Mouse (Mus musculus) cerebellum, adult (tissue): ENCODE results near the gene Gm49318.
"Not testable (repeated sequence)": the region's sequence is repeated elsewhere in the genome, so short reads cannot be mapped to it uniquely, and the experiment has no call there.

ENCODE experiments used
- ATAC-seq: cut with Nextera tagmentation; 2 replicates; pipeline ENCODE4 v1.9.2; 2017; ENCODE audit warnings: mild to moderate bottlenecking, moderate library complexity, mixed read lengths; ENCODE audit not compliant: insufficient number of reproducible peaks, low FRiP score, low TSS enrichment

The Gm49318 gene

DNA sequence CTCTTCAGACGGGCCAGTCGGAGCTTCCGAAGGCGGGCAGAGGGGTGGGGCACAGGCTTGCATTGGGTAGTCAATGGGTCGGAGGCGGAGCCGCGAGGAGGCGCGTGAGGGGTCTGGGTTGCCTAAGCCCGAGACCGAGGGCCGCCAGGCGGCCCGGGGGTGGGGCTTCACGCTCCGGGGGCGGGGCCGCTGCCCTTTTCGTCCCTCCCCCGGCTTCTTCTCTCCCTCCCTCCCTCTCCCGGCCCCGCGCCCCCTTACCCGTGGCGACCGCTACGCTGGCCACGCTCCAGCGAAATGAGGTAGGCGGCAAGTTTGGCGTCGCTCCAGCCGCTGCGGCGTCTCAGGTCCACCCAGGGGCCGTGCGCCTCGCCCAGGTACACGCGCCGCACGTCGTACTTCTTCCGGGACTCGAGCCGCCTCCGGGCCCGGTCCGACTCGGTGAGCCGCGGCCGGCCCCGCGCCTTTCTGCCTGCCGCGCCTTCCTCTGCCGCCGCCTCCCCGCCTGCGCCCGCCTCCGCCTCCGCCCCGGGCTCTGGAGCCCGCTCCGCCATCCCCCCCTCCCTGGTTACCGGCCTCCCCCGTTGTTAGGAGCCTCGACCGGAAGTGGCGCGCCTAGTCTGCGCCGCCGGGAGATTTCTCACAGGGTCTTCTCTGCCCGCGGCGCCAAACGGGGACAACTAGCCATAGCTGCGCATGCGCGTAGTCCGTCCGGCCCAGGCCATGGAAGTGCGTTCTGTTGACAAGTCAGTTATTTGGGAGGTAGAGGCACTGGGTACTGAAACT is at the start of gene Gm49318, which contains the start of gene Zfp653:
Gm49318 (minus strand) TSS at position 469 of the 783 bp plus-strand sequence.
Zfp653 (minus strand) TSS at position 586 of the 783 bp plus-strand sequence.
- ATAC-seq = peak; percentile 87

DNA sequence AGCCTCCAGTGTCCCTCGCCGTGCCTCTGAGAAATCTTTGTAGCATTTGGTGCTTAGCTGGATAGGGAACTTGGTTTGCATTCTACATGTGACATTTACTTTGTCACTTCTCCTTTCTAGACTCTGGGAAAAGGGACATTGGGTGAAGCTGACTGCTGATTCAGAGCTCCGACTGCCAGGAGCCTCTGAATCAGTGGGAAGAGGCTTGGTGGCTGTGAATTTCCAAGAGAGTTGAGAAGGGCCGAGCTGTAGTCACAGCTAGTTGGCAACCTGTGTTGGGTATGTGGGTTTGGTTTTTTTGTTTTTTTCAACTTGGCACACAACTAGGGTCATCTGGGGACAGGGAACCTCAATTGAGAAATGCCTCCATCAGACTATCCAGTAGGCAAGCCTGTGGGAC is 48.5 kb upstream of the Gm49318 start:
- ATAC-seq = no peak

DNA sequence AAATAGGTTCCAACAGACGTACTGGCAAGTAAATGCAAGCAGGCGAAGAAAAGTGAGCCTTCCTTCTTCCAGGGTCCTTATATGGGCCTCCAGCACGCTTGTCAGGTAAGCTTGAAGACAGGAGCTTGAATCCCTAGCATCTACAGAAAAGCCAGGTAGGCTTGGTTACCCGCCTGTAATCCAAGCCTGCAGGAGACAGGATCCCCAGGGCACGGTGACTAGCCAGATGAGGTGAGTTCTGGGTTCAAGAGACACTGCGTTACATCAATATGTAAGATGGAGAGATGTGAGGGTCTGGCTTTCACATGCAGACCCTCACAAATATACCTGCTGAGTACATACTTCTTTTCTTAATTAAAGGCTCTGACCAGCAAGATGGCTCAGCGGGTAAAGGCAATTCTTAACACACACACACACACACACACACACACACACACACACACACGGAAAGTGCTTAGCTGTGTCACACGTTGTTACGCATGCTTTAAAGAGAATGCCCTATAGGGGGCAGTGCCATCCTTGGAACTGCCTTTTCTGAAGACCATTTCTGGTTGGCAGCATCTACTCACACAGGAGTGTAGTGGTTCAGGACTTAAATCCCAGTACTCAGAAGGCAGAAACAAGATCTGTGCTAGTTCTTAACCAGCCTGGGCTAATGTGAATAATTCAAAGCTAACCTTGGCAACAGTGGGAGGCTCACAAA is 46.8 kb upstream of the Gm49318 start:
- ATAC-seq = 0 out of 2 replicates have a peak, but pooled peaks have one; percentile 10

DNA sequence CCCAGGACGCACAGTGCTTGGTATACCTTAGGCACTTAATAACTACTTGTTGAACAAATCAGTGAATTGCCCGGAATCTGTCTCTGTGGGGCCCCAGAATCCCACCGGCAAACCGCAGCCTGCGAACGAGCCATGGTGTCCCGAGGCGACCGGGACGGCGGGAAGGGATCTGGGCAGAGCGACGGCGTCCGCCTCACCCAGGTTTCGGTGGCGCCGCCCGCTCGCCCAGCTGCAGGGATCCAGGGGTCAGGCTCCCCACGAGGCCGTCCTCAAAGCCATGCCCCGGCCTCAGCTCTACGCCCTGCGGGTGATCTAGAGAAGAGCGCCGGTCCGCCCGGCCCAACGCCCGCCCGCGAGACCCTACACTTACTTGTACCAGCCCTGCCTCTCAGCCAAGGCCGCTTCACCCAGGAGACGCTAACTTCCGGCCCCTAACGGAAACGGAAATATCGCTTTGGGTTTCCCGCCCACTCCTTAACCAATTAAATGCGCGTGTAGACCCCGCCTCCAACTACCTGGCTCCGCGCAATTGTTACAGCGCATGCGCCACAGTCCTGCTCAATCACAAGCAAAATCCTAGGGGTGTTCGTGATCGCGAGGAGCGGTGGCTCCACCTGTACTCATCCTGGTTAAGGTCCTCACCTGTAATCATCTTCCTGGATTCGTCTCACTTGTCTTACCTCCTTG is 45.8 kb upstream of the Gm49318 start, which contains the start of gene Elof1:
Elof1 (minus strand) TSS at position 433 of the 687 bp plus-strand sequence.
- ATAC-seq = peak; percentile 92

DNA sequence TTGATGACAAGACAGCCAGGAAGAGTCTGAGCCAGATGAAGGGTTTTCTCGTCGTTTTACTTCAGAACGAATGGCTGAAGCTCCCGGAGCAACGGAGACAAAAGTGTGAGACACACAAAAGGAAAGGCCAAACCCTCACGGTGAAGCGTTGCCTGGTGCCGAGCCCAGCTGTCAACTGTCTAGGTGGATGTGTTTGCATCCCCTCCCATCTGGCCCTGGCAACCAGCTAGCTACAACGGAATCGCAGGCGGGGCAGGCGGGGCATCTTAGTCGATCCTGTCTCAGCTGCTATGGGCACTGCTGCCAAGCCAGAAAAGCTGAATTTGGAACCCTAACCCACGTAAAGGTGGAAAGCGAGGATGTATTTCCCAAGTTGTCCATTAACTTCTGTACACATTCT is 45.0 kb upstream of the Gm49318 start:
- no peak for ATAC-seq

DNA sequence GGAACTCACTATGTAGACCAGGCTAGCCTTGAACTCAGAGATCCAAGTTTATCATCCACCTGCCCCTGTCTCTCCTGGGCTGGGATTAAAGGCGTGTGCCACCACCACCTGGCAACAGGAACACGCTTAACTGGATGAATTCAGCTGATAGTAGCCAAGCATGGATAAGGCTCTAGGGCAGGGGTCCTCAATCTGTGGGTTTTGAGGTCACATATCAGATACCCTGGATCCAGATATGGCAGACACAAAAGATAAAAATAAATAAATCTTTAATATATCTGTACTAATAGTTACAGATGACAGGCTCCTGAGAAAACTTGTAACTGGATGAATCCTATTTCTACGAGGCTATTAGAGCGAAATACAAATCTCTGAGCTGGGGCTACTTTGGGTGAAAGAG is 44.6 kb upstream of the Gm49318 start:
- no peak for ATAC-seq

DNA sequence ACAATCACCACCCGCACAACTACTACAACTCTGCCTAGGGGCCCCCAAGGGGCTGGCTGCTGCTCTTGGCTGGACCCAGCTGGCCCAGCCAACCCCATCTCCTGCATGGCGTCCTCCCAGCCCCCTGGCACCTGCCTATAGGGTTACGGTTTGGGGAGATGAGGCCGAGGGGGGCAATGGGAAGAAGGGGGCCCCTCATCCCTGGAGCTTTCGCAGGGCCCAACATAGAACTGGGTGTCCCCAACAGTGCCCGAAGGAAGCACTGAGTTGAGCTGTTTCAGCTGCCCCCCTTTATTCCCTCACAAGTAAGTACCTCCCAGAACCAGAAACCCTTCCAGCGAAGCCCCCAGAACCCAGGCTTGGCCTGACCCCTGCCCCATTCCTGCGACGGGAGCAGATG is 37.1 kb upstream of the Gm49318 start:
- ATAC-seq = no peak

DNA sequence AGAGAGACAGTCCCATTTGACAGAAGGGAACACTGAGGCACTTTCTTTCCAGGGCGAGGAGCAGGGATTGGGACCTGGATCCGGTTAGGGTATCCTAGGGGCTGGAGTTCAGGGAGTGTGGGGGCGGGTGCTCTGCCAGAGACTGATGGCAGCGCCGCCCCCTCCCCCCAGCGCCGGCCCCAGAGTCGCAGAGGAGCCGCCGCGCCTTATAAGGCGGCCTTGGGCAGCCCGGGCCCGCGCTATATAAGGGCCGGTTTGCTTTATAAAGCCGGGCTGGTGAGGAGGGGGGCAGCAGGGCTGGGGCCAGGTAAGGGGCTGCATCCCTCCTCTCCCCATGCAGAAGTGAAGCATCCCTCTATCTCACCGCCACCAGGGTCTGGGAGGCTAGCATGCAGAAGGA is 28.9 kb upstream of the Gm49318 start:
- no peak for ATAC-seq

DNA sequence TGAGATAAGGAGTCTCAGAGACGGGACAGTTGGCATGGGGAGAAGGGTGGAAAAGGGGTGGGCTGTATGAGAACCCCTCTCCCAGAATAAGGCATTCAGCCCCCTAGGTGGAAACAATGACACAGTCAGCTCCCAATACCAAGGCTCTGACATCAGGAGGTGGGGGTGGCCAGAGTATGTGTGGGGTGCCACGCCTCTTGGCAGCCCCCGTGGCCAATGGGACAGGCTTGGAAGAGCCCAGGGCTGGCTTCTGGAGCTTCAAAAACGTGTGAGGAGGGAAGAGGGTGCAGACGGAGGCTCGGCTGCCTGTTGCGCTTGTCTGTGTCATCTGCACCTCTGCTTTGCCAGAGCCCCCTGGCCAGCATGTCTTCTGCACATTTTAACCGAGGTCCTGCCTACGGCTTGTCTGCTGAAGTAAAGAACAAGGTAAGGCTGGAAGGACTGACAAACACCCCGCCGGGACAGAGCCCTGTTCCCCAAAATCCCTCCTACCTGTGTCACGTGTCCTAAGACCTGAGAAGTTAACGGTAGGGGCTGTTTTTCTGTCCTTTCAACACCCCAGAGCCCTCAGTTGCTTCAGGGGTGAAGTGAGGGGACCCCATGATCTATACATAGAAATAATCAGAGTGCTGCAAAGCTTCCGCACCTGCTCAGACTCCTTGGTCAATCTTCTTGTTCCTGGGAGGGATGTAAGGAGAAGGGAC is 28.1 kb upstream of the Gm49318 start, which contains the start of gene Cnn1:
Cnn1 (plus strand) TSS at position 224 of the 704 bp plus-strand sequence.
- ATAC-seq = no peak

DNA sequence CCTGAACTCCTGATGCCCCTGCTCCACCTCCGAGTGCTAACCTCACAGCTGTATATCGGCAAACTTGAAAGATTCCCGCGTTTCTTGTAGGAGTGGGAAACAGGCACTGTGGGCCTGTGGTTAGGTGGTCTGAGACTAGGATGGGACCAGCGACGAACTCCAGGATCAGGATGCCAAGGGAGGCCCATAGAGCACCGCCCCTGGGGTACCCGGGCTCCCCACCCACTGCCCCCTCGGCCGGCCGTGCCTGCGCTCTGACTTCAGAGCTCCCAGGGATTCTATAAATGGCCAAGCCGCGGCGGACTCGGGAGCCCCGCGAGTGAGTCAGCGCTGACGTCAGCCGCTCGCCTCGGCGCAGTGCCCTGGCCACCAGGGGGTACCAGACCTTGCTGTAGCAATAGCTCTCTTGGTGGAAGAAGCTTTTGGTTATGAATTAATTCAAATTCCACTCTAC is 24.8 kb upstream of the Gm49318 start:
- ATAC-seq = peak; percentile 64; the same call in 1 of the 2 replicates

DNA sequence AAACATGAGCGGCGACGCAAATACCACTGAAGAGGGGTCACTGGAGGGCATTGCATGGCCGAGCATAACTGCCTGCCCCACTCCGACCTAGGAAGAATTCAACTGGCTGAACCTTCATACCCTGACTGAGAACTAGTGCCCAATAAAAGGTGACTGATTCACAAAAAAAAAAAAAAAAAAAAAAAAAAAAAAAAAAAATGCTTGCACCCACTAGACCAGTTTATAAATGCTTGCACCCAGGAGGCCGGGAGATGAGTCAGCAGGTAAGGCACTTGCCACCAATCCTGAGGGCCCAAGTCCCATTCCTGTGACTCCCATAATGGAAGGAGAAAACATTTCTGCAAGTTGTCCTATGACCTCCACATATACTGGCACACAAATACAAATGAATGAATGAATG is 21.7 kb upstream of the Gm49318 start:
- ATAC-seq = no peak

DNA sequence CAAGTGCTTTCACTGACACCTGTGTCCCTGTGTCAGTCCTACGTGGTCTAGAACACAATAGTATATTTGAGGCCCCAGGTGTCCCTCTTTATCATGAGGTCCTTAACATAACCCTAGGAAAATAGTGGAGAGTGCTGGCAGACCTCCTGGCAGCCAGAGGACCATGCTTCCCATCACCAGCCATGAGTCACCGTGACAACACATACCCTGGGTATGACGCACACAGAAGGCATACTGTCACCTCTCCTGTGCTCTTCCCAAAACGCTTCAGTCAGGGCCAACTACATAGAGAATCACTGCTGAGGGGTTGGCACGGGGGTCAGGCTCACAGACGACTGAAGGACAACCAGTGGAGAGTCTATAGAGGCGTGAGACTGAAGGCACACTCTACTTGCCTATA is 18.9 kb upstream of the Gm49318 start:
- no peak for ATAC-seq

DNA sequence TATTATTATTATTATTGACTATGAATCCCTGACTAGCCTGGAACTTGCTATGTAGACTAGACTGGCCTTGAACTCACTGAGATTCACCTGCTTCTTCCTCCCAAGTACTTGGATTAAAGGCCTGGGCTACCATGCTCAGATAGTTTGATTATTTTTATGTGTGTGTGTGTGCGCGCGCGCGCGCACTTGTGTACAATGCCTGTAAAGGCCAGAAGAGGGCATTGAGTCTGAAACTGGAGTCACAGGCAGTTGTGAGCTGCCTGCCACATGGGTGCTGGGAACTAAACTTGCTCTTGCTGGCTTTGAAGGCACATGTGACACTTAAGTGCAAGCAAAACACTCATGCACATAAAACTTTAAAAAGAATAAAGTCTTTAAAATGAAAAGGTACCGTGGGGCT is 18.2 kb upstream of the Gm49318 start:
- no peak for ATAC-seq

DNA sequence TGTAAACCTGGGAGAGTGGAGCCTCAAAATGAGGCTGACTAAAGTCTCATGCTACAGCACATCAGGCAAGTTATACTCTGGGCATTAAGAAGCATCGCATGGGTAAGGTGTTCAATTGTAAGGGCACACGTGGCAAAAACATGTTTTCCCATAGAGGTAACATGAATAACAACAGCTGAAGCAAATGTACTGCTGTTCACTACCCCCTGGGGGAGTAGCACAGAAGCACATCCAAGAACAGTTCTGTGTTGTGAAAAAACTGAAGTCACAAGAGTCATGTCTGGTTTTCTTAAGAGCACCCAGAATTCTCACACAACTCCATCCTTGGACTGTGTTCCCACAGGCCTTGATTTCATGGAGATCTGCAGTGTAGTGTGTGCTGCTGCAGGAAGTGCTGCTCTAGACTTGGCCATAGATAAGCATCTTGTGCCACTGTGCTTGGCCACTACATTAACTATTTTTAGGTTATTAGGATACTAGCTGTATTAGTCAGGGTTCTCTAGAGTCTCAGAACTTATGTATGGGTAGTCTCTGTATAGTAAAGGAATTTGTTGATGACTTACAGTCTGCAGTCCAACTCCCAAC is 16.1 kb upstream of the Gm49318 start:
- ATAC-seq = no peak

DNA sequence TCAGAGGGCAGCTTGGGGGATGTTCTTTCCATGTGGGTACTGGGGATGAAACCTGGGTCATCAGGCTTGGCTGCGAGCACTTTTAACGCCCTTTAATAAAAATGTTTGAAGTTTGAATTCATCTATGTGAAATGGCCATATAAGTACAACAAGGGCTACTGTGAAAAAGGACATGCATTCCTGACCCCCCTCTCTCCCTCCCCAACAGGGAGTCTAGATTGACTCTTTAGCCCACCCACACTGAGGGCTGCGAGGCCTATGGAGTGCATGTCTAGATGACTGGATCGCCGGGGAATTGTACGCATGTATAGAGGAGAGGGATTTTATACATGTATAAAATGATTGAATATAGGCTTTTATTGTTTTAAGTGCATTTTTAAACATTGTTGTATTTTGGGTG is 15.0 kb upstream of the Gm49318 start:
- no peak for ATAC-seq

DNA sequence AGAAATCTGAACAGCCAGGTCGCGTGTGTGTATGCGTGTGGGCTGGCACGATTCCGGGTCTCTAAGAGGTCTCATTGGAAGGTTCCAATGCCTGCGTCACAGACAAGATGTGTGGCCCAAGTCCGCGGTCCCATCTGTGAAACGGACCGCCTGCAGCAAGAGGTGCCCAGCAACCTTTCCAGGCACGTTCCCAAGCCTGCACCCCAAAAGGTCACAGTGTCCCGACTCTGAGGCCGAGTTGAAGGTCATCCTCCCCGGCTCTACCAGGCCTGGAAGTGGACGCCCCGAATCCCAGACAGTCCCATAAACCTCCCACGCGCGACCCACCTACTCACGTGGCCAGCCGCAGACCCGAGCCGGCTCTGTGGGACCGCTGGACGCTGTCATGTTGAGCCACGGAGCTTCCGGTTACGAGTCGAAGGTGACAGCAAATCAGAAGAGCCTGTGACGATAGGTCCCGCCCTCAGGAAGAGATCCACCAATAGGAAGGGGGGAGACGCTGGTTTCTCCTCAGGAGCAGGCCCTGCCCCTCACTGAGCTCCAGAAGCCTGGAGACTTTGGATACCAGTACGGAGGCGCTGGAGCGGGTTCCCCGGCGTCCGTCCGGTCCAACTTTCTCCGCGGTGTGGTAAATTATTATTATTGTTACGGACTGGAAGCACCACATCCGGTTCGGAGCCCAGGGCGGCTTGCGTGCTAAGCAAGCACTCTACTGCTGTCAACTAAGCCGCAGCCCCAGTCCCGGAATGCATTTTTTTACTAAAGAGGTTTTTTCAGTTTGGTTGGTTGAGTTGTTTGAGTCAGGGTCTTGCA is 14.2 kb upstream of the Gm49318 start, which contains the start of gene Ecsit:
Ecsit (minus strand) TSS at position 417 of the 813 bp plus-strand sequence.
- ATAC-seq = peak; percentile 100

DNA sequence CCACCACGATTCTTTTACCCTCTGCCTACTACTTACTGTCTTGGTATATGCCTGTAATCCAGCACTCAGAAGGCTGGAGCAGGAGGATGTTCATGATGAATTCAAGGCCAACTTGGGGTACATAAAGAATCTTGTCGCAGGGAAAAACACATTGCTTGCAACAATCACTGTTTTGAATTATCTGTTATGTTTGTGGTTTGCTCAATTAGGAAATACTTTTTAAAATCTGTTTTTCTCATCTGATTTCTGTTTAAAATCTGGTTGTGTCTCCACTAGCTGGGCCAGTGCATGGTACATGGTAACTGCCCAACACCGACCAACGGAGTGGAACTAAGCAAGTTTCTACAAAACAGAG is 13.6 kb upstream of the Gm49318 start:
- no peak for ATAC-seq

DNA sequence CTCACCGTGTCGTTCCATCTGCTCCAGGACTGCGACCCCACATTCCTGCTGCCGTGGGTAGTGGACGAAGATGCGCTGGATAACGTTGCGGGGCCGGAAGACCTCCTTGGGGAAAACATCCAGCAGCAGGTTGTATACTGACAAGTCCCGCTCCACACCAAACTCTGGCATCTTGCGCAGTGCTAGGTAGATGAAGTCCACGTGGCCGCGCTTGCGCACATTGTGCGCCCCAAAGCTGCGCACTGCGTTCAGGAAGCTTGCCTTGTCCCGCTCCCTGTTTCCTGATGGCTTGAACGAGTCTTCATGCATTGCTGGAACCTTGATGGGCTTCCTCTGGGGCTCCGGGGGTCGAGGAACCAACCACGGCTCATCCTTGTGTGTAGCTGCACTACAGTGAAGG is 5.2 kb upstream of the Gm49318 start:
- ATAC-seq = no peak

DNA sequence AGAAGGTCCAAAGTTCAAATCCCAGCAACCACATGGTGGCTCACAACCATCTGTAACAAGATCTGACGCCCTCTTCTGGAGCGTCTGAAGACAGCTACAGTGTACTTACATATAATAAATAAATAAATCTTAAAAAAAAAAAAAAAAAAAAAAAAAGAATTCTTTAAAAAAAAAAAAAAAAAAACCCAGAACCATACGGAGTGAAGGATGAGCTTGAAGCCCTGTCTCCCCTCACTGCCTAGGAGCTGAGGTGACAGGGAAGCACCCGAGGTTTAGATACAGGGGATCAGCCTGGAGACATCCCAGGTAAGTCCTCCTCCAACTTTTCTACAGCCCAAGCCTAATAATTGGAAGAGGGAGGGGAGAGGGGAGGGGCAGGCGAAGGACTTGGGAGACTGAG is 4.7 kb upstream of the Gm49318 start:
- not testable (repeated sequence) for ATAC-seq
